Mouse (Mus musculus) adrenal gland, adult 18-20 months (tissue): ENCODE measurements around the gene Stum. TPM values are rescaled to one million over a fixed set of nuclear protein-coding genes. Genes with fewer than 3 reads are reported as not detected.
A peak's percentile ranks its signal among the peaks of the same experiment; 100 is the strongest.
"Not testable (repeated sequence)": the region's sequence is repeated elsewhere in the genome, so short reads cannot be mapped to it uniquely, and the experiment has no call there.

Source experiments
- DNase-seq, 2 experiments: peaks; one replicate each; pipeline ENCODE4 v3.0.0; 2021 to 2022; ENCODE audit warnings: low spot score in 2 of 2
- total RNA-seq, 2 experiments: library from RNA; stranded (reverse); gene quantifications; 1 replicate in 1 of 2; 2 replicates in 1 of 2; pipeline ENCODE4 v1.2.3; 2021

Gene Stum
- total RNA-seq, 2 experiments from 2014 or later, result 0.33 to 0.86 TPM

GRCm38 (mm10) chr1:180406336-180407035, 76.8 kb downstream of the Stum start:
- DNase-seq, result no peak

DNA sequence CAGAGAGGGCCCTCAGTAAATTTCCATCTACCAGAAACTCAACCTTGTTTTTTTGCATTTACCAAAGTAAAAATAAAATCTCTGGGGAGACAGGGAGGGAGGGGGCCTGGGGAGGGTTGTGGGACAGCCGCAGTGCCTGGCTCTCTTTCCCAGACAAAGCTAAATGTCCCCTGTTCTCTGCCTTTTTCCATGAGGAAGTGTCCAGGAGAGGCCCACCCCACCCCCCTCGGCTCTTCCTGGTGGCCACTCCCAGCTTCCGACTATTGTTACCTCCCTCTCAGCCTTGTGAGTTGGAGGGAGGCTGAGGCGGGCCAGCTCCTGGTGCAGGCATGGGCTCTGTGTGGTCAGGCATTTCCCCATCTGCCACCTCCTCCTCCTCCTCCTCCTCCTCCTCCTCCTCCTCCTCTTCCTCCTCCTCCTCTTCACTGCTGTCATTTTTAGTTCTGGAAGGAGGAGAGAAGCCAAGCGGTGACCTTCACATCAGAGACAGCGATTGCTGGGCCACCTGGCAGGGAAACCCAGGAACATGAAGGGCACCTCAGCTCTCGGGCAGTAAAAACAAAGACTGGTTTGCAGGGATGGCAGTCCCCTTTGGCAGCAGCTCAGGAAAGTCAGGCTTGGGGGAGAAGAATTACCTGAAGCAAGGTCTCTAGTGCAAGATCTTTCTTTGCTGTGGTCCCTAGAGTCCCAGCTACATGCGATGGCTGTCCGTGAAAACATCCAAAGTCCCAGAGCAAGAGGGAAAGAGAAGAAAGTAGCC, 77.5 kb downstream of the Stum start:
- DNase-seq, result no peak

- no peak for DNase-seq
Observed at GRCm38 (mm10) chr1:180404706-180405105, 78.6 kb downstream of the Stum start.

GRCm38 (mm10) chr1:180403694-180404606, 79.4 kb downstream of the Stum start:
- peak in 1 of 2 experiments; percentile 65 for DNase-seq

DNA sequence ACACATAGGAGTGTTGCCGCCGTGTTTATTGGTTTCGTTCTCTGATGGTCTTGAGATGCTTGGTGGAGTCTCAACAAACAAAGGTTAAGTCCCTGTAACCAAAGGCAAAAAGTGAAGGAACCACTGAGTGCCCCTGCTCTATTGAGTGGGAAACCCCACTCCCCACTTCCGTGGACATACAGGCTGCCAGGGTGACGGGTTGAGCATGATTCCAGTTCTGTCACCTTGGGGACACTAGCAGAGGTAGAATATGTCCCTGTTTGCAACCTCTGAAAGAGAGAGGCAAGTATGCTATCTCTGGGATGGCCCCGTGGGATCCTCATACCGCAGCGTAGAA, 80.0 kb downstream of the Stum start:
- DNase-seq, result no peak

DNA sequence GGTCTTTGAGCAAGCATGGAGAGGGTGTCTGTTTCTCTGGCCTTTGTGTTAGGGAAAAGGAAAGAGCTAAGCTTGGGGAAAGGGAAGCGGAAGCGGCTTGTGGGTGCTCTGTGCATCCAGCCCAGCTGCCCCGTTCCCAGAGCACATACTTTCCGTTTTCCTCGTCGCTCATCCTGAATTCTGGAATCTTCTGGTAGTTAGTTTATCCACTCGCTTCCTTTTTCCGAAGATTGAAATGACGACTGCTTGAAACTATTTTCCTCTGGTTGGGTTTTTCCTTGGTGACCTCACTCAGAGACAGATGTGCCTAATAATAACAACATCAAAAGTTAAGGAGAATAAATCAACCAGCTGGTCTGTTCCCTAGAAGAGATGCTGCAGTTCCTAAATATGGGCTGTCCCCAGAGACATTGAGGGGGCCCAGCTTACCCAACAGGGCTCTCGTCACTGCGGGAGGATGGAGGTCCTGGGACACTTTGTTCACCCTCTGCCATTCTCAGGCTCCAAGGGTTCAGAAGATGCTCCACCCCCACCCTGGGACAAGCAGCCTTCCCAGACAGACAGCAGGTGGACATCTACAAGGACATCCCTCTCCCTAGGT, 80.7 kb downstream of the Stum start:
- no peak for DNase-seq

GRCm38 (mm10) chr1:180401725-180402124, 81.6 kb downstream of the Stum start:
- no peak for DNase-seq

DNA sequence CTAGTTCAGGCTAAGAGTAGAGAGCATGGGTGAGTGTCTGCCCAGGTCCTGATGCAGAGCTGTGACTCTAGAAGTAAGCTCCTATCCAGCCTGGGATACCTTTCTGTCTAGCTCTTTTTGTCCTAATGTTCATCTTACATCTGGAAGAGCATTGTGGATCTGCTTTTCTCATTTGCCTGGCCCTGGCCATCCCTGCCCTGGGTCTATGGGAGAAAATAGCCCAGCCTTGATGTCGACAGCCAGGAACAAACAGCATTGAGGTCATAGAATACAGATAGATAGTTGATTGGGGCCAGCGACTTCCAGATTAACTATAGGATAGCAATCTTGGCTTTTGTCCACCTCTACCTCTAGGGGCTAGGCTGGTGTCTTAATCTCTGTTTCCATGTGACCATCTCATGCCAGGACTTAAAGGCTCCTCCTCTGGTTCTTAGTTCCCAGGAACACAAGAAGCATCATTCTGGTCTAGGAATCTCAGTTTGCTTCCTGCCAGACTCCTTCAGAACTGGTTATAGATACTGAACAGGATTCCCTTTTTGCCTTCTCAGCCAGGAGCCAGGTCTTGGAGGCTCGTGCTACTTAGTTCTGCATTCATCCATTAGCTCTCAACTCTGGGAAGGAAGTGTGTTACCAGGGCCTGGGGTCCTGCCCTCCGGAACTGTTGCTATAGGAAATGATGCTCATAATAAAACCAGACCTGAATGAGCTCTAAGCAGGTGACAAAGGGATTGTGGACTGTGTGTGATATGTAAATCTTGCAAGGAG, 82.4 kb downstream of the Stum start:
- DNase-seq, result no peak

DNA sequence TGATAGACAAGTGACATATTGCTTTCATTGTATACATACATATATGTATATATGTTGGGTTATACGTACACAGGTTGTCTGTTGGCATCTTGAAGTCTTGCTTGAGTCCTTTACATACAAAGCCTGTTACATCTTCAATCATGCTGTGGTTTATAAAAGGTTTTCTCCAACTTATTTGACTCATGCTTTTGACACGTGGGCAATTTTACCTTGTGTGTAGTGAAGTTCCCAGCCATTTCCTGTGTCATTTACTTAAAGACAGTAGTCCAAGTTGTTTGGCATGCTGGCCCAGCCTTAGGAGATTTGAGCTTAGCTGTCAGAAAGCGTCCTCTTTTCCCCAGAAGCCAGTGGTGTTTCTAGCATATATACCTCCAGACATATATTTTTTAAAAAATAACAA, 84.9 kb downstream of the Stum start:
- no peak for DNase-seq

DNA sequence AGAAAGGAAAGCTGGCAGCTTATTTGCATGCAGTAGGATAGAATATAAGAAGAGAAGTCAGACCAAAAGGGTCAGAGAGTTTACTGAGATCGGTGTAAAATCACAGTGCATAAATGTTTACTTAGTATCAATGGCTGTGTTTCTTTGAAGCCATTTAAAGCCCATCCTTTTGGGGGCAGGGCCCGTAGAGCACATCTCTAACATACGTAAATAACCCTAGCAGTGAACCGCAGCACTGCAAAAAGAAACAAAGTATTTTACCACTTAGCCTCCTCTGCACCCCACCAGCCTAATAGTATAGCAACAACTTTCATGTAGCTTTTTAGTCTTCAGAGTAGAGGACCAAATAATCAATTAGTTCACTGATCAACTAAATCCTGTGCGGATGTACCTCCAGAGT, 85.6 kb downstream of the Stum start:
- no peak for DNase-seq

DNA sequence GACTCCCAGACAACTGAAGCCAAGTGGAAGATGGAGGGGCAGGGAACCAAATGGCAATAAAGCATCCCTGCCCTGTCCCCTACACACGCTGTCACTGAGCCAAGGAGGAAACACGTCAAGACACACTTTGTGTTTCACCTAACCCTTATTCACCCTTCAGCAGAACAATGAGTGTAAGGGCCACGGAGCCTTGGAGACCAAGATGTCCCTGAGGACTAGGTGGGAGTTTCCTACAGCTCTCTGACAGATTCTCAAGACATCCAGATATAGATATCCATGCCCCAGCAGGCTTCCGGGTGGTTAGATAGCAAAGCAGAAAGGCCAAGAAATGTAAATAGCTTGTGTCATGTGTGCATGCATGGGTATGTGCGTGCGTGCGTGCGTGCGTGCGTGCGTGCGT, 89.4 kb downstream of the Stum start:
- DNase-seq, result no peak

DNA sequence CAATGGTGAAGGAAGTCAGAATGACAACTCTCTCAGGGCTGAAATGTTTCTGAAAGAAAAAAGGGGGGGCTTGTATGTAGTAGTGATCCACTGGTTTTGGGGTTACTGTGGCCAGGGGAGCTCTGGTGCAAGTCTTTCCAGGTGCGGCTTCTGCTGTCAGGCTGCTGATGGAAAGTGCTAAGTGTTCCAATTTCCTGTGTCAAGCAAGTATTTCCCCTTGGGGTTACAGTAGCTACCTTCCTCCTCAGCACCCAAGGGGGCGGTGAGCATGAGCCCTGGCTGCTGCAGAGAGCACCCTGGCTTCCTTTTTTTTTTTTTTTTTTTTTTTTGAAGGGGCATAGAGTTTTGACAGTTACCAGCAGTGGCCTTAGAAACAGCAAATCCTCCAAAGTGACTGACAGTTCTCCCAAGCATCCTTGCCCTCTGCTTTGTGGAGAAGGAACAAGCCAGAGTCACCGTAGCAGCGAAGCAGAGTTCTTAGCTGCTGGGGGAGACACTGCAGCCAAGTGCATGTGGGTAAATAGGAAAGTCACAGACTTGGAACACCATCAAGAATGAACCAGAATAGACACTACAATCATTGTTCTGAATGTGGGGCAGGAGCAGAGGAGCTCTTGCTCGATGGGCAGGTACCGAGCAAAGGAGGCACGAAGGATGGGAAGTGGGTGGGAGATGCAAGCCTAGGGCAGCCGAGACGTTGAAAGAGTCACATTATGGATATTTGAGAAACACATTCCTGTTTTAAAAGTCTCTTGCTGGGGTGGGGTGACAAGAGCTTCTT, 90.1 kb downstream of the Stum start:
- no peak for DNase-seq

DNA sequence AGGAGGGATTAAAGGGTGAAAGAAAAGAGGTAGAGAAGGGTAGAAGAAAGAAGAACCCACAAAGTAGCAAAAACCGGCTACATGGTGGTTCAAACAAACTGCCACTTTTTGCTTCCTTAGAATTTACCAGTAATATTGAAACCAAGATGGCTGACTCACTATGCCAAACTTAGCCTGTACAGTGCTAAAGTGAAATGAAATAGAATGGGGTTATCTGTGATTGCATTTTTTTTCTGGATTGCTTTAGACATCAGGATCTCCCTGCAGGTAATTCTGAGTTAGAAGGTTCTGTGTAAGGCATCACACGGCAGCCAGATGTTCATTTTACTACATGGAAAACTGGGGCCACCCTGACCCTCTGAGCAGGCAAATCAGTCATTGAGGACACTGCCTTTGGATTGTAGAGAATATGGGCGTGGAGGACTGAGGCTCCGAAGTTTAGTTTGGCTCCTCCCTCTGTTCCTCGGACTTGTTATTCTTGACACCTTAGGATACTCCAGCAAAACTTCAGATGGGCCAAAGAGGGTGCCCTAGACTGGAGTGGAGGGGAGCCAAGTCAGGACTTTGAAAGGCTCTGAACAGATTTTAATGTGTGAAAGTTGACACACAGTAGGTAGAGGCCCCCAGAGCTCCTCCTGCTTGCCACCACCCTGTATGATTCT, 91.0 kb downstream of the Stum start:
- no peak for DNase-seq

GRCm38 (mm10) chr1:180391575-180391945, 91.7 kb downstream of the Stum start:
- no peak for DNase-seq

DNA sequence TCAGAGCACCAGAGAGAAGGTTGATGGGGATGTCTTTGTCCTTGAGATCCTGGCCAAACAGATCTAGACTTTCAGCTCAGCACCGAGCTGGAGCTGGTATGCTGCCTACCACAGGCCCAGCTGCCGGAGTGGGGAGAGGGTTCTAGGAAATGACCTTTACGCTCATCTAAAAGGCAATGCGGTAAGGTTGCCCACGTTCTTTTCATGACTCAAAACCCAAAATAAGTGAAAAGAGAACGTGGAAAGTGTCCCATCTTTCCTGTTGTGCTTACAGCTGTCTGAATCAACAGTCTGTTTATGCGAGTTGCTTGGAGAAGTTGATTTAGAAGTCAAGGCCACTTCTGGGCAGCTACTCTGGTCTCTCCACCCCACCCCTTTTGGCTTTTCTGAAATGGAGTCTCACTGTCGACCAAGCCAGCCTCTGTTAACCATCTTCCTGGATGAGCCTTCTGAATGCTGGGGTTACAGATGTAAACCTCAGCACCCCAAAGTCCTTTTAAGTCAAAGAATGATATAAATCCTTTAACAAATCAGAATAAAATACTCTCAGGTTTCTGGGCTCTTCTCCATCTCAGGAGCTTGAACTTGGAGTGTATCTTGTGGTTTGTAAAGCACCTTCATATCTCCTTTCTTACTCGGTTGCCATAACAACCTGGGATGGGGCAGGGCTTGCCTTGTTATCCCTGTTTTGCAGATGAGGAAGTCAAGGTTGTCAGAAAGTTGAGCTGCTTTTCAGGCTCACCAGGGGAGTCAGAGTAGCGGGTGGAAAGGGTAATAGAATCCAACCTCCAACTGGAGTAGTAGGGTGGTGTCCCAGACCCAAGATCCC, 92.3 kb downstream of the Stum start:
- DNase-seq, result no peak

DNA sequence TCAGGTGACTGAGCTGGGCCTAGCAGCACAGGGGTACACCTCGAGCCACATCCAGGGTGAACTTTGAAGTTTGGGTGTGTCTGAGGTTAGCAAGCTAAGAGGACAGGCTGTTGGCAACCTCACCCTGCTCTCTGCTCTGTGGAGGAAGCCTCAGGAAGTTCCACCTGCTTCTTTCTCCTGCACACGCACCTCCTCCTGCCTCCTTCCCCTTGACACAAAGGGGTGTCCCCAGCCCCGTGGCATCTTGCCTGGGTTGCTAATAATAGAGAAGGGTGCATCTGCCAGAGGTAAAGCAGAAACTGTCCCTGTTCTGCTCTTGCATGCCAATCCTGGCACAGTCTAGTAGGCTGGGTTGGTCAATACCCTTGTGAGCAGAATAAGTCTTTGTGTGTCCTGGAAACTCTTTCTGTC, 93.0 kb downstream of the Stum start:
- DNase-seq, result no peak

- not testable (repeated sequence) for DNase-seq
Observed at GRCm38 (mm10) chr1:180389213-180389760, 94.0 kb downstream of the Stum start.

DNA sequence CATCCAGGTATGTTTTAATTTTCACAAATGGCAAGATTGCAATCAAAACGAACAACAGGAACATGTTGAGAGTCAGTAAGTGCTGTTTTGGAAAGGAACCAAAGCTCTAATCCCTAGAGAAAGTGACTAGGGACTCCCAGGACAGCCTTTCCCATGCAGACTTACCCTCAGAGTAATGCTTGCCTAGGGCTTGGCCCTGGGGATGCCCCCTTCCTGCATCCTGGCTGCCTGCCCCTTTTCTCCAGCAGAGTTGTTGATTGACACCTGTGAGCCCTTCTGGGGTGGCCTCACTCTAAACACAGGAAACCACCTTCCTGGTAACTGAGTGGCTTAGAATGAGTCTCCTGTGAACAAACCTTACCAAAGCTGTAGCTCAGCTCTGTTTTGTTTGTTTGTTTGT, 94.8 kb downstream of the Stum start:
- no peak for DNase-seq
